Mouse (Mus musculus) liver, embryonic 14.5 days (tissue): ENCODE results near the gene Kcnj11.

ENCODE experiments used
- CTCF ChIP-seq: IDR thresholded peaks from 2 replicates; pipeline ENCODE4 v1.5.1; 2016; ENCODE audit warnings: antibody characterized with exemption, low read depth, control low read depth
- EP300 ChIP-seq: IDR thresholded peaks from 2 replicates; pipeline ENCODE4 v1.6.1; 2016; ENCODE audit warnings: antibody characterized with exemption, low read depth

GRCm38 (mm10) chr7:46113435-46113834 is 12.9 kb upstream of the Kcnj11 start:
- TF ChIP-seq CTCF (no peak), EP300 (no peak)
